Mouse (Mus musculus): ENCODE measurements around the gene Hes5. TPM values are rescaled to one million over a fixed set of nuclear protein-coding genes. Genes with fewer than 3 reads are reported as not detected.

Gene Hes5
- polyA plus RNA-seq (2014; fragmentation: Nextera tagmentation; extraction: Ambion mirVana): 35.4 and 47.4 TPM in 2 replicates

- DNase-seq (ENCODE audit: low spot score): peak; percentile 75
- Histone ChIP-seq H3K4me3 (ENCODE audit: low read depth, low read length) (peak within 1 kb of the TSS; percentile 48), H3K27me3 (ENCODE audit: control insufficient read depth, insufficient read depth, low read length) (peaks cover 57% of the 10 kb centered on the region), H3K27ac (replicated peaks; ENCODE audit: low read depth, low read length) (peak within 1 kb of the TSS; percentile 56), H3K36me3 (replicated peaks; ENCODE audit: control insufficient read depth, insufficient read depth, low read depth, low read length) (no peaks in the 10 kb centered on the region), H3K9me3 (replicated peaks; ENCODE audit: control insufficient read depth, low read length) (no peaks in the 10 kb centered on the region), H3K4me2 (ENCODE audit: low read depth, low read length) (peak within 1 kb of the TSS; percentile 79), H3K9ac (replicated peaks; ENCODE audit: low read length) (peak within 1 kb of the TSS; percentile 69), H3K4me1 (ENCODE audit: control insufficient read depth, insufficient read depth, low read length) (peaks cover 39% of the 10 kb centered on the region)
- peak; percentile 57 for ATAC-seq (replicated peaks; ENCODE audit: insufficient number of reproducible peaks, low FRiP score, low TSS enrichment, low read depth)
- WGBS: under 1% methylated on average over 65 of the region's 65 CpGs
These were observed at the start of gene Hes5 for GRCm38 (mm10) chr4:154960690-154961225. Gene Hes5 (plus strand): TSS chr4:154960923.

- DNase-seq (ENCODE audit: low spot score) (no peak), ATAC-seq (replicated peaks; ENCODE audit: insufficient number of reproducible peaks, low FRiP score, low TSS enrichment, low read depth) (no peak)
- no peaks in the 10 kb centered on the region for H3K36me3 ChIP-seq (replicated peaks; ENCODE audit: control insufficient read depth, insufficient read depth, low read depth, low read length)
- H3K9ac ChIP-seq (replicated peaks; ENCODE audit: low read length): no peak overlapping the region
- H3K27me3 ChIP-seq (ENCODE audit: control insufficient read depth, insufficient read depth, low read length): no peaks in the 10 kb centered on the region
- WGBS: 82% methylated on average over 2 of the region's 2 CpGs
- H3K9me3 ChIP-seq (replicated peaks; ENCODE audit: control insufficient read depth, low read length): no peaks in the 10 kb centered on the region
- H3K4me2 ChIP-seq (ENCODE audit: low read depth, low read length): no peak overlapping the region
- no peak overlapping the region for H3K27ac ChIP-seq (replicated peaks; ENCODE audit: low read depth, low read length)
- H3K4me3 ChIP-seq (ENCODE audit: low read depth, low read length): no peak overlapping the region
- no peaks in the 10 kb centered on the region for H3K4me1 ChIP-seq (ENCODE audit: control insufficient read depth, insufficient read depth, low read length)
These were observed 49.1 kb upstream of the Hes5 start for GRCm38 (mm10) chr4:154911644-154912043.

GRCm38 (mm10) chr4:154913845-154914244 is 46.9 kb upstream of the Hes5 start:
- Histone ChIP-seq H3K9ac (replicated peaks; ENCODE audit: low read length) (no peak overlapping the region), H3K27ac (replicated peaks; ENCODE audit: low read depth, low read length) (no peak overlapping the region)
- no peak for ATAC-seq (replicated peaks; ENCODE audit: insufficient number of reproducible peaks, low FRiP score, low TSS enrichment, low read depth)

GRCm38 (mm10) chr4:154914252-154914651 is 46.5 kb upstream of the Hes5 start:
- no peaks in the 10 kb centered on the region for H3K27me3 ChIP-seq (ENCODE audit: control insufficient read depth, insufficient read depth, low read length)
- H3K4me1 ChIP-seq (ENCODE audit: control insufficient read depth, insufficient read depth, low read length): no peaks in the 10 kb centered on the region
- no peak for DNase-seq (ENCODE audit: low spot score)
- H3K9ac ChIP-seq (replicated peaks; ENCODE audit: low read length): no peak overlapping the region
- no peak overlapping the region for H3K4me2 ChIP-seq (ENCODE audit: low read depth, low read length)
- no peak overlapping the region for H3K4me3 ChIP-seq (ENCODE audit: low read depth, low read length)
- WGBS: 94% methylated on average over 4 of the region's 4 CpGs
- H3K27ac ChIP-seq (replicated peaks; ENCODE audit: low read depth, low read length): no peak overlapping the region
- no peaks in the 10 kb centered on the region for H3K9me3 ChIP-seq (replicated peaks; ENCODE audit: control insufficient read depth, low read length)
- no peaks in the 10 kb centered on the region for H3K36me3 ChIP-seq (replicated peaks; ENCODE audit: control insufficient read depth, insufficient read depth, low read depth, low read length)
- no peak for ATAC-seq (replicated peaks; ENCODE audit: insufficient number of reproducible peaks, low FRiP score, low TSS enrichment, low read depth)

More at GRCm38 (mm10) chr4:154913845-154914244, 46.9 kb upstream of the Hes5 start:
- Histone ChIP-seq H3K4me1 (ENCODE audit: control insufficient read depth, insufficient read depth, low read length) (no peaks in the 10 kb centered on the region), H3K4me2 (ENCODE audit: low read depth, low read length) (no peak overlapping the region), H3K27me3 (ENCODE audit: control insufficient read depth, insufficient read depth, low read length) (no peaks in the 10 kb centered on the region), H3K9me3 (replicated peaks; ENCODE audit: control insufficient read depth, low read length) (no peaks in the 10 kb centered on the region), H3K4me3 (ENCODE audit: low read depth, low read length) (no peak overlapping the region), H3K36me3 (replicated peaks; ENCODE audit: control insufficient read depth, insufficient read depth, low read depth, low read length) (no peaks in the 10 kb centered on the region)
- WGBS: 96% methylated on average over 3 of the region's 3 CpGs
- DNase-seq (ENCODE audit: low spot score): no peak

- WGBS: 67% methylated on average over 3 of the region's 3 CpGs
- ATAC-seq (replicated peaks; ENCODE audit: insufficient number of reproducible peaks, low FRiP score, low TSS enrichment, low read depth): no peak
- no peak overlapping the region for H3K4me3 ChIP-seq (ENCODE audit: low read depth, low read length)
- no peak overlapping the region for H3K4me2 ChIP-seq (ENCODE audit: low read depth, low read length)
- H3K9me3 ChIP-seq (replicated peaks; ENCODE audit: control insufficient read depth, low read length): no peaks in the 10 kb centered on the region
- no peak for DNase-seq (ENCODE audit: low spot score)
- H3K4me1 ChIP-seq (ENCODE audit: control insufficient read depth, insufficient read depth, low read length): no peaks in the 10 kb centered on the region
- no peaks in the 10 kb centered on the region for H3K36me3 ChIP-seq (replicated peaks; ENCODE audit: control insufficient read depth, insufficient read depth, low read depth, low read length)
- H3K9ac ChIP-seq (replicated peaks; ENCODE audit: low read length): no peak overlapping the region
- H3K27me3 ChIP-seq (ENCODE audit: control insufficient read depth, insufficient read depth, low read length): no peaks in the 10 kb centered on the region
- H3K27ac ChIP-seq (replicated peaks; ENCODE audit: low read depth, low read length): no peak overlapping the region
These were observed 46.0 kb upstream of the Hes5 start for GRCm38 (mm10) chr4:154914707-154915106.

- no peak overlapping the region for H3K27ac ChIP-seq (replicated peaks; ENCODE audit: low read depth, low read length)
- no peak for ATAC-seq (replicated peaks; ENCODE audit: insufficient number of reproducible peaks, low FRiP score, low TSS enrichment, low read depth)
- 82% methylated on average over 10 of the region's 10 CpGs for WGBS
These were observed 45.4 kb upstream of the Hes5 start for GRCm38 (mm10) chr4:154915286-154915685.

GRCm38 (mm10) chr4:154916662-154917061 is 44.1 kb upstream of the Hes5 start:
- H3K36me3 ChIP-seq (replicated peaks; ENCODE audit: control insufficient read depth, insufficient read depth, low read depth, low read length): no peaks in the 10 kb centered on the region
- WGBS: 86% methylated on average over 4 of the region's 4 CpGs
- H3K9ac ChIP-seq (replicated peaks; ENCODE audit: low read length): no peak overlapping the region
- H3K4me1 ChIP-seq (ENCODE audit: control insufficient read depth, insufficient read depth, low read length): no peaks in the 10 kb centered on the region
- no peak overlapping the region for H3K4me2 ChIP-seq (ENCODE audit: low read depth, low read length)
- no peaks in the 10 kb centered on the region for H3K9me3 ChIP-seq (replicated peaks; ENCODE audit: control insufficient read depth, low read length)
- ATAC-seq (replicated peaks; ENCODE audit: insufficient number of reproducible peaks, low FRiP score, low TSS enrichment, low read depth) (no peak), DNase-seq (ENCODE audit: low spot score) (no peak)
- H3K27ac ChIP-seq (replicated peaks; ENCODE audit: low read depth, low read length): no peak overlapping the region
- no peaks in the 10 kb centered on the region for H3K27me3 ChIP-seq (ENCODE audit: control insufficient read depth, insufficient read depth, low read length)
- no peak overlapping the region for H3K4me3 ChIP-seq (ENCODE audit: low read depth, low read length)

More at GRCm38 (mm10) chr4:154915286-154915685, 45.4 kb upstream of the Hes5 start:
- H3K9ac ChIP-seq (replicated peaks; ENCODE audit: low read length): no peak overlapping the region
- DNase-seq (ENCODE audit: low spot score): no peak
- H3K4me1 ChIP-seq (ENCODE audit: control insufficient read depth, insufficient read depth, low read length): no peaks in the 10 kb centered on the region
- H3K9me3 ChIP-seq (replicated peaks; ENCODE audit: control insufficient read depth, low read length): no peaks in the 10 kb centered on the region
- H3K4me3 ChIP-seq (ENCODE audit: low read depth, low read length): no peak overlapping the region
- no peaks in the 10 kb centered on the region for H3K27me3 ChIP-seq (ENCODE audit: control insufficient read depth, insufficient read depth, low read length)
- no peak overlapping the region for H3K4me2 ChIP-seq (ENCODE audit: low read depth, low read length)
- H3K36me3 ChIP-seq (replicated peaks; ENCODE audit: control insufficient read depth, insufficient read depth, low read depth, low read length): no peaks in the 10 kb centered on the region

GRCm38 (mm10) chr4:154922291-154922690 is 38.4 kb upstream of the Hes5 start:
- H3K9ac ChIP-seq (replicated peaks; ENCODE audit: low read length): no peak overlapping the region
- H3K4me3 ChIP-seq (ENCODE audit: low read depth, low read length): no peak overlapping the region
- H3K9me3 ChIP-seq (replicated peaks; ENCODE audit: control insufficient read depth, low read length): no peaks in the 10 kb centered on the region
- H3K27ac ChIP-seq (replicated peaks; ENCODE audit: low read depth, low read length): no peak overlapping the region
- H3K27me3 ChIP-seq (ENCODE audit: control insufficient read depth, insufficient read depth, low read length): no peaks in the 10 kb centered on the region
- no peaks in the 10 kb centered on the region for H3K36me3 ChIP-seq (replicated peaks; ENCODE audit: control insufficient read depth, insufficient read depth, low read depth, low read length)
- ATAC-seq (replicated peaks; ENCODE audit: insufficient number of reproducible peaks, low FRiP score, low TSS enrichment, low read depth) (no peak), DNase-seq (ENCODE audit: low spot score) (no peak)
- H3K4me2 ChIP-seq (ENCODE audit: low read depth, low read length): no peak overlapping the region
- whole genome bisulfite sequencing: 88% methylated on average over 4 of the region's 4 CpGs
- H3K4me1 ChIP-seq (ENCODE audit: control insufficient read depth, insufficient read depth, low read length): no peaks in the 10 kb centered on the region
